Mouse (Mus musculus): ENCODE data around the gene Tulp1.
"Not testable (repeated sequence)": the region's sequence is repeated elsewhere in the genome, so short reads cannot be mapped to it uniquely, and the experiment has no call there.

The Tulp1 gene

DNA sequence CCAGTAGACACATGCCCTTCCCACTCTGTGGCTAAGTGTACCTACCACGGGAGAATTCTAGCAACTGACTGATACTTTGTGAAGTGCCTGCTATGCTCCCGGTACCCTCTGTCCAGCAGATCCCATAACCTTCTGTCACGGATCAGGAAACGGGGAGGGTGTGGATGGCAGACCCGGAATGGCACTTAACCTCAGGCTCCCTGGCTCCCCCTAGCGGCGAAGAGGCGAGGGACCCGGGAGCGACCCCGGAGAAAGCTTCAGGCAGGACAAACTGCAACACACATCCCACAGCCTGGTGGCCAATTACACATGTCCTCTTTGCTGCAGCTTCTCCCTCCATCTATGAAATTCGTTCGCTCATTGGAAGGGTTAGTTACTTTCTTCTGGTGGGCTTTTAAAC is 3.4 kb upstream of the Tulp1 start:
- peak; percentile 55 to 66 for DNase-seq (ENCODE audit: low spot score in 2 of 2)

DNA sequence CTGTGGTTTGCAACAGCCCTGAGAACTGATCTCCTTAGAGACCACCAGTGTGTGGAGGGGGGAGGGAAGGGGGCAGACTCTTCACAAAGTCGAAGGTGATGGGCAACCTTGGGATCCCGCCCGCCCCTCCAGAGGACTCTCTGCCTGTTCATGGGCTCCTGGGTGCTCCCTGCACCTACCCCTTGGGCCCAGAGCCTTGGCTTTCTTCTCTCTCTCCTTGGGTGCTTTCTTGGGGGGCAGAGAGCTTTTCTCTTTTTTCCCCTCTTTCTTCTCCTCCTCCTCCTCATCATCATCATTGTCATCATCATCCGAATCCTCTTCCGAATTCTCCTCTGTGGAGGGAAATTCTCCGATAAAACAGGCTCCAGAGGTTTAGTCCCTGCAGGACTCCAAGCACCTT is 1.5 kb downstream of the Tulp1 start:
- DNase-seq (ENCODE audit: low spot score in 2 of 2) = no peak

DNA sequence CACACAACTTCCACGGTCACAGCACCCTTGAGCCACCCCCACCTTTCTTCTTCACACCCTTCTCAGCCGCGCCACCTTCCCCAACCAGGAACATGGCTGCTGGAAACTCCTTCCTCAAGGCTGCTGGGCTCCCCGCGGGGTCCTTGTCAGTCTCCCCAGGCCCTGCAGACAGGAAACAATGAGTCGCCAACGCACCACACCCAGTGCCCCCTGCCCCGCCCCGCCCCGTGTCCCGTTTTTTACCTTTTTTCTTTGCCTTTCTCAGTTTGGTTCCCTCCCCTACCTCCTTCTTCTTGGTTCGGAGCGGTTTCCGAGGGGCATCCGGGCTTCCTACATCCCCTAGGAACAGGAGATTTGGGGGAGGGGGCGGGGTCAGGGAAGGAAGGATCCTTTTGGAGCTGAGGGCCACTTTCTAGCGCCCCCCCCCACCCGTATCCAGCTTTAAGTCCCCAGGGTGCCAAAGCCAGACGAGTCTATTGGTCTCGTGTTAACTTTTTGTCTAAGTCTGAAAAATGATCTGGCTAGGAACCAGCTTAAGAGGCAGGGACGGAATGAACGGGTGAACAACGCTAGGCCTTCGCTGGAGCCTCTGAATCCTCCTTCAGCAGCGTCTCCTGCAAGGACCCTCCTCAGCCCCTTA is 2.2 kb downstream of the Tulp1 start:
- DNase-seq (ENCODE audit: low spot score in 2 of 2) = peak; percentile 32 to 35

DNA sequence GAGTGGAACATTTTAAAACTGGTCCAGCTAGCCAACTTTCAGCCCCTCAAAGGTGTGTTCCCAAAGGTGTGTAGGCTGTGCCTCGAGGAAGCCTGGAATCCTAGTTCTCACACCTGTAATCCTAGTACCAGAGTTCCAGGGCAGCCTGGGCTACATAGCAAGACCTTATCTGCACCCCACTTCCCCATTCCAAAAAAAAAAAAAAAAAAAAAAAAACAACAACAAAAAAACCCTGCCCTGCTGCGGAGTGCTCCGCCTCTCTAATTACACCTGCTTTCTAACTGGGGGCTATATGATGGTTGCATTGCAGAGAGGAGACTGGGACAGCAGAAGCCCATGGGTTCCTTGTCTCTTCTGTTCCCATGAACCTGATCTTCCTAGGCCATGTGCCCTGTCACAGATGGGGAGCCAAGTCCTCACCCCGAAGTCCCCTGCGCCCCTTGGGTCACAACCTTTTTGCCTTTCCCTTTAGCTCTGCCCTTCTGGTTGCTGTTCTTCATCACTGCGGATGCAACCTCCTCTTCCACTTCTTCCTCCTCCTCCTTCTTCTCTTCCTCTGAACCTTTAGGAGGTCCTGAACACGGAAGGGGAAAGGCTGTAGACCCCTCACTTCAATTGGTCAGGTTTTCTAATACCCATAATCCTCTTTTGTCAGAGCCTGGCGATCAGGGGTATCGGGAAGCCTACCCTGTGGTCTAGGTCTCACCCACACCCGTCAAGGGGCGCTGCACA is 2.9 kb downstream of the Tulp1 start:
- DNase-seq (ENCODE audit: low spot score in 2 of 2) = no peak

DNA sequence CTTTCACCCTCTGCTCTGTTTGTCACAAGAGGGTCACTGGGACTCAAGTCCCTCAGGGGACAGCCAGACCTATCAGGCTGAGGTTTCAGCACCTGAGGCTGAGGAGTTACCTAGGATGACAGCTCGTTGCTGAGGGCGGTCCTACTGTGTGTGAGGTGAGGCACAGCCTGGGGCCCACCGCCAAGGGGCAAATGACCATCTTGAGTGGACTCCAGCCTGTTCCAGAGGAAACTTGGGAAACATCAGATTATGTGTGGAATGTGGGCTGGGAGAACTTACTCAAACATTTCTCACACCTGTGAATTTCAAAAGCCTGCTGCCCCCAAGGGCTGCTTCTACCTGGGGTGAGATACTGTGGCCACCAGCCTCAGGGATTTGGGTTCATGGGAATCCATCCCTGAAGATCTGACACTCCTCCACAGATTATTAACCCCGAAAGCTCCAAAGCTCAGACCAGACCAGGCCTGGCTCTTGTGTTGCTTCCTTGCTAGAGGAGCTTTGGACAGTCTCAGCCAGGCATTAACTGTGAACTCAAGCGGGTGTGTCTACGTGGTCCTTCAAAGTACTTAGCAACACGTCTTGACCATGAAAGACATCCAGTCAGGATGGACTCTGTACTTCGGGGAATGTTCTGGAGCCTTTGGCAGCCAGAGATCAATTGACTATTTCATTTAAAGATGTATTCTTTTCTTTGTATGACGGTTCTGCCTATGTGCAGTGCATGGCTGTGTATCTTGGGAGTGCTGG is 4.3 kb downstream of the Tulp1 start:
- no peak for DNase-seq (ENCODE audit: low spot score in 2 of 2)

DNA sequence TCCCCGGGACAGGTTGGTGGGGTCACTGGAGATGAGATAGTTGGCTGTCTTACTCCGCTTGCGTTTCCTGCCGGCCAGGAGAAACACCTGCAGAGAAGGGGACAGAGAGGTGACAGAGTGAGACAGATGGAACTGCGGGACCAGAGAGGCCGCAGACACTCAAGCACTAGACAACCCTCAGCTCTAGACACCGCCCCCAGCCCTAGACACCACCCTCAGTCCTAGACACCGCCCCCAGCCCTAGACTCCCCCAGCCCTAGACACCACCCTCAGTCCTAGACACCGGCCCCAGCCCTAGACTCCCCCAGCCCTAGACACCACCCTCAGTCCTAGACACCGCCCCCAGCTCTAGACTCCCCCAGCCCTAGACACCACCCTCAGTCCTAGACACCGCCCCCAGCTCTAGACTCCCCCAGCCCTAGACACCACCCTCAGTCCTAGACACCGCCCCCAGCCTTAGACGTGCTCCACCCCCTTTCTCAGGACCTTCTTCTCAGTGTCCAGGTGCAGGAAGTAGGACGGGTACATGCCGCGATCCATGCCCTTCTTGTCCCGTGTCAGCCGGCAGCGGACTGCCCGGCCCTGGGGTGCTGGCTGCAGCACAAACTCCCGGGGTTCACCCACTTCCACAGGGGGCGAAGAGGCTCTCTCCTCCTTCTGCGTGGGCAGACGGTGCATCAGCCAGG is 6.3 kb downstream of the Tulp1 start:
- DNase-seq (ENCODE audit: low spot score in 2 of 2) = not testable (repeated sequence)

DNA sequence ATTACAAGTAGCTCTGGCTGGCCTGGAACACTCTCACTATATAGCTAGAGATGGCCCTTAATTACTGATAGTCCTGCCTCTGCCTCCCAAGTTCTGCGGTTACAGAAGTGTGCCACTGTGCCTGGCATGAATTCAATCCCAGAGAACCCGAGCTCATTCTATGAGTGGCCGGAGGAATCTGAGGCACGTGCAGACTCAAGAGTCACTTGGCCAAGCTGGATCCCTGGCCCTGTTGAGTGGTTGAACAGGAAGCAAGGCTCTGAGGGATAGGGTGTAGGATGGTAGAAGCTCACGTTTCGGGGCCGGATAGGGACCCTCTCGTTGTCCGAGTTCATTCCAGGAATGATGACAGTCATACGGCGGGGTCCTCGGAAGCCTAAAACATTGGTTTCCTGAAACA is 9.2 kb downstream of the Tulp1 start:
- DNase-seq (ENCODE audit: low spot score in 2 of 2) = no peak

DNA sequence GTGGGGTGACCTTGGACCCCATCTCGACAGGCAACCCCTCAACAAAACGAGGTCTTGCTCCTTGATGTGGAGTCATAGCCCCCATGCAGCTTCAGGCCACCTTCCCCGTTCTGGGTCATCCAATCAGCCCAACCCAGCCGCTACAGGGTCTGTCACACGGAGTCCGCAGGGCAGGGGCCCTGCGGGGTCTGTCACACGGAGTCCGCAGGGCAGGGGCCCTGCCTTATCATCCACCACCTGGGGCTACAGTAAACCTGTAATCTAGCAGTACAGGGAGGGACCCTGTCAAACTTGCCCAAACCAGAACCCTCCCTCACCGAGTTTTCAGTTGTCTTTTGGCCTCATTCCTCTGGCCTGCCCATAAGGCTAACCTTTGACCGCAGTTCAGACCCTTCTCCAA is 13.0 kb downstream of the Tulp1 start:
- DNase-seq (ENCODE audit: low spot score in 2 of 2) = no peak

DNA sequence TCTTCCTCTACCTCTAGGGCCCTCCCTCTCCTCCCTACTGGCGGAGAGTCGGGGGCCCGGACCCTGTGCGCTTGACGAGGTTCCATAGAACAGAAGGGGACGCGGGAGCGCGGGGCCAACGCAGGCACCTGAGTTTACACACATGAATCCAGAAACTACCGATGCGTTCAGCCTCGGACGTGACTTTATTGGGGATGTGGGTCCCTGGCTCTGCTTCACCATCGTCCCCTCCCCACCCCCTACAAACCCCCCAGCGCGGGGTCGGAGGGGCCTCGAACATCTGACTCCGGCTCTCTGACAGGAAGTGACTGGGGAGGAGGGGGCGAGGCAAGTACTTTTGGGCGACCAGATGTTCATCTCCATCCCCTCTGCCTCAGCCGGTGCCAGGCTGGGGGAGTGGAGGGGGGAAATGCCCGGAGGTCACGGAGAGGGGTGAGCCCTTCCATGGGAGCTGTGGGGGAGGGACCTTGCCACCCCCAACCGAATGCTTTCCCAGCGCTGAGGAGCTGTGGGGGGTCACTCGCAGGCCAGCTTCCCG is 13.6 kb downstream of the Tulp1 start:
- no peak for DNase-seq (ENCODE audit: low spot score in 2 of 2)

DNA sequence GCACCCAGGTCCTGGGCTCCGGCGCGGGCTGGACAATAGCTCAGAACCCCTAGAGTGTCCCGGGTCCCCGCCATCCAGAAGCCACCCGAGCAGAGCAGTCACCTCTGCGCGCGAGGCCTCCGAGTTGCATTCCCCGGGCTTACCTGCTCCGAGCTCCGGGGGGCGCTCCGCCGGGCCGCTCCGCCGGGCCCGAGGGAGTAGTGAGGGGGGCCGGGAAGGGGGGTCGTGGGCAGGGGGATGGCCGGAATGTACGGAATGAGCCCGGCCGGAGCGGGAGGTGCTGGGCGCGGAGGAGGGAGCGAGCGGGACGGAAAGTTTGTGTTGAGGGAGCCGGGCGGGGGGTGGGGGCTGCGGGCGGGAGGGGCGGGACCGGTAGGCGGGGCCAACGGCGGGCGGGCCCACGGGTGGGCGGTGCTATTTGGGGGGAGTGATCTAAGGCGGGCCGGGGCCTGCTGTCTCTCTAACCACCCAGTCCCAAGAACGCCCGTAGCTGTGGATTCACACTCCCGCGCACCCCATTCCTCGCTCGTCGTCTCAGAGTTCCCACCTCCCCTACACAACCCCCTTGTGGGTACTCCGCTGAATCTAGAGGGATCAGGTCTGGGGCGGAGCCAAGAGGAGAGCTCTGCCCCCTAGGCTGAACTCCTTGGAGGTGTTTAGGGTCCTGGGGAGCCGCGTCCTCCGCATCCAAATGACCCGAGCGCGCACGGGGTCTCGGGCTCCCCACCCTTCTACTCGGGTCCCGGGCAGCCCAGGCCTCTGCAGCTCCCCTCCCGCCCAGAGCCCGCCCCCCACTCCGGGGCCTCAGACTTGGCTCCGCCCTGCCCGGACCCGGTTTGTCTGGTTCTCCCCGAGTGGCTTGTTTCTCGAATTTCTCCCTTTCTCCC is 14.3 kb downstream of the Tulp1 start, which contains the start of gene Tead3:
Gene Tead3 (minus strand): TSS at position 352 of the 887 bp plus-strand sequence.
- DNase-seq (ENCODE audit: low spot score in 2 of 2) = peak in 1 of 2 experiments; percentile 43

DNA sequence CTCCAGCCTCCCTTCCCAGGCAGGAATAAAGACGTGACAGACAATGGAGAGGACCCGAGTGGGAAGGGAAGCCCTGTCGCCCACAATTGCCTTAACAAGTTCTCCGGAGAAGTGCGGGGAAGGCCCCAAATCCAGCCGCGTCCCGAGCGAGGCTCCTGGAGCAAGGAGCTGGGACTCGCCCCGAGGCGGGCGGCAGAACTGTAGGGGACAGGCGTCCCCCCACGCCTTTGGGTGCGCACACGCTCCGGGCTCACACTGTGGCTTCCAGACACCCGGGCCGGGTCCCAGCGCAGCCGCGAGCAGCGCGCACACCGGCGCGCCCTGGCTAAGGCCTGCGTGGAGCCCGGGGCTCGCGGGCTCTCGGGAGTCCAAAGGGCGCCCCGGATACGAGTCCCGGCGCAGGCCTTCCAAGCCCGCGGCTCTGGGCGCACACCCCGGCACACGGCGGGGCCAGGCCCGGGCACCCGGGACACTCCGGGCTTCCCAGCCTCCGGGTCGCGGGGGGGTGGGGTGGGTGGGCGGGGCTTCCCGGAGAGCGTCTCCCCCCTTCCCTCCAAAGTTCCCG is 15.0 kb downstream of the Tulp1 start:
- no peak for DNase-seq (ENCODE audit: low spot score in 2 of 2)

DNA sequence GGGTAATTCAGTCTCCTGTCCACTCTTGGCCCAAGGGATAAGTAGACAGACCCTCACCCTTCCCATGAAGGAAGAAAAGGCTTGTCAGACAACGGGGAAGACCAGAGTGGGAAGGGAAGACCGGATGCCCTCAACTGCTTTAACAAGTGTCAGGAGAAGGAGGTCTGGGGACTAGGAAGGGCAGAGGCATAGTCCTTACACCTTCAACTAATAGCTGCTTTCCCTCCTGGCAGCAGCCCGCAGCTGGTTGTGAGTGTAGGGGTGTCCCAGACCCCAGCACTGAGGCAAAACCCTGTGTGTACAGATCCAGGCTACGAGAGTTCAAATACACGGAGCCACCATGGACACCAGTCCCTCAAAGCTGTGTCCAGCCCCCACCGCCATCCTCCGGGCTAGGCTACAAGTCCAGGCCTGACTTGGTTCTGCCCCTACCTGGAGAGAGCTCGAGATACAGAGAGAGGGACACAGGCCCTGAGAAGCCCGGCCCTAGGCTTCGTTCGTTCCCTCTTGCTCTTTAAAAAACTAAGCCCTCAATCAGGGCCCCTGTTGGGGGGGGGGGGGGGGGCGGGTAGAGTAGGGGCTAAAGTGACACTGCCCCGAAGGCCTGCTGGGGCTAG is 15.7 kb downstream of the Tulp1 start:
- no peak for DNase-seq (ENCODE audit: low spot score in 2 of 2)

DNA sequence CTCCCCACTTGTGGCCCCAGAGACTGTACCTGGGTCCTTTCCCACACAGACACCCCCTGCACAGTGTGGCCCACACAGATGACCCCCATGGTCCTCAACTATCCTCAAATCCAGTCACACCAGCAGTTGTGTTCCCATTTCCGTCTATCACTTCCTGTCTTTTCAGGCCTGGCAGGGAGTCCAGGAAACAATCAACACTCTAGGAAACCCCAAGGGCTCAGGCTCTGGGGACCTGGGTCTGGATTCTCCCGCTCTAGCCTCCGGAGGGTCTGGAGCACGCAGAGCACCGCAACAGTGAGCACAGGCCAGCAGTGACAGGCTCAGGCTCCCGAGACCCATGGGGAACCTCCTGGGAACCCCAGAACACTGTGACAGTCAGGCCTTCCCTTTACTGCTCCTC is 16.8 kb downstream of the Tulp1 start:
- no peak for DNase-seq (ENCODE audit: low spot score in 2 of 2)

DNA sequence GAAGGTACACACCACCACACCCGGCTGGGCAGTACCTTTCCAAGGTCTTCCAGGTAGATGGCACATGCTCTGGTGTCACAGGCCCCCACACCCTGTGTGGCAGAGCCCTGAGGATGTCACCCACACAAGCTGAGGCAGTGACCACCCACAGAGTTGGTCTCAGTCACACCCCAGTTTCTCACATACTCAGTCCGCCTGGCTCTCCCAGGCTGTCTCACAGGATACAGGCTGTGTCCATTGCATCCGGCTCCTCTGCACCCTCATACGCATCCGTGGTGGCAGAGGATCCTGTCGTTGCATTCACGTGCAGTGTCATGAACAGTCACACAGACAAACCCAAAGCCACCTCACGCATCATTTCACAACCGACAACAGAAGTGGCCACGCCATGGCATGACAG is 17.7 kb downstream of the Tulp1 start:
- no peak for DNase-seq (ENCODE audit: low spot score in 2 of 2)

DNA sequence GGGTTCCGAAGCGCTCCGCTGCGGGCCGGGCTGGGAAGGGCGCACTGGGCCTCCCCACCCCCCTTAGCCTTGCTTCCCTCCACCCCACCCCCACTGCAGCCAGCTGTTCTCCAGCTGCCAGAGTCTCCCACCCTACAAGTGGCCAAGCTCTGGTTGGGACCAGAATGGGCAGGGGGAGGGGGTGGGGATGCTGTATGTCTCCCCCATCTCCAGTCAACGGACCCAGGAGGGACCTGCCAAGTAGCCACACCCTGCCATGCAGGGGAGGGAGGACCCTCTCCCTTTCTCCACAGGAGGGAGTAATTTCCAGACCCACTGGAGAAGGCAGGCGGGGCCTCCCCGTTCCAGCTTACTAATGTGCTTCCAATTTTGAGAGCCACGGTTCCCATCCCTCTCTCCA is 19.1 kb downstream of the Tulp1 start:
- DNase-seq (ENCODE audit: low spot score in 2 of 2) = no peak

DNA sequence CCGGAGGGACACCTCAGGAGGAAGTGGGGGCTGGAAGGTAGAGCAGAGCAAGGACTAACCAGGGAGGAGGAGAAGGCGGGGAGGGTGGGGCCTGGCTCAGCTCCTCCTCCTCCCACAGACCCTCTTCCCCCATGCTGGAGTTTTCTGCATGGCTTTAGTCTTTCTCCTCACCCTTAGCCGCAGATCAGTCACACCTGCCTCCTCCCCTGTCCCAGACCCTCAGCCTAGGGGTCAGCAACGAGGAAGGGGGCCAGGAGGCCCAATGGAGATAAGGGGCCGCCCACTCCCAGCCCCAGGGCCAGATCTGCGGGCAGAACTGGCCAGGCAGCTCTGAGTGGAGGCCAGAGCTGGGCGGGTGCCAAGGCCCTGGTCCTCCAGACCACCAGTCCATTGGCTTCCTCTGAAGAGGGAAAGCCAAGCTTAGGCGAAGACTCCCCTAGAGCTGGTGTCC is 19.7 kb downstream of the Tulp1 start:
- DNase-seq (ENCODE audit: low spot score in 2 of 2) = no peak

DNA sequence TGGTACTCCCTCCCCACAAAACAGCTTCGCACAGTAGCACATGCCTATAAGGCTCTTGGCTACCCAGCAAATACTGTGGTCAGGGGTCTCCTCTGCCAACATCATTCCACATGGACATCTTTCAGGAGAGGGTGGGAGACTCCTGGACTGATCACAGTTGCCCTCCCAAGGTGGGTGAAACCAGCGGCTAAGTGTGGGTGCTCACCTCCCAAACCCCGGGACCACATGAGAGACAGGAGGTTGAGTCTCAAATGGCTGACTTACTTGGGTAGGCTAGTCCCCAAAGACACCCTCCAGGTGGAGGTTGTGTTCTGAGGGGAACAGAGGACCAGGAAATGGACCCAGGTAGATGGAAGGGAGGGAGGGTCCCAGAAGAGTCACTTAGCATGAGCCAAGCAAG is 20.4 kb downstream of the Tulp1 start:
- DNase-seq (ENCODE audit: low spot score in 2 of 2) = no peak

DNA sequence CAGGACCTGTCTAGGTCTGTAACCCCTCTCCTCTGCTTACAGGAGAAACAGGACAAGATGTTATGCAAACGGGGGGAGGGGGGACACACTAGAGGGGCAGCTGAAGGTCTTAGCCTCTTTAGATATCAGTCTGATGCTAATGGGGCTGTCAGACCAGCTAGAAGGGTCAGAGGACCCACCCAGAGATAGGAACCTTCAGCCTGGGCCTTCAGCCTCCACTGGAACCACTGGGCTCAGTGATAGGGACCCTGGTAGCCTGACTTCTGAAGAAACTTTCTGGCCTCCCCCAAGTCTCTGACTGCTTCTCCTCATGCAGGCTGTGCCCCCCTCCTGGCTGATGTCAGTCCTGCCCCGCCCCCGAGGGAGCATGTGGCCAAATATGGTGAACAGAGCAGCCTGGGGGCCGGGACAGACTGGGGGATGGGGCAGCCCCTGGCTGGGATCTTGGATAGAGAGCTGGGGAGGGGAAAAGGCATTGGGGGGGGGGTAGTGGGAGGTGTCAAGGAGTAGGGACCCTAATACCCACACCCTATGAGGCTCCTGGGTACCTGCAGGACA is 20.9 kb downstream of the Tulp1 start:
- no peak for DNase-seq (ENCODE audit: low spot score in 2 of 2)

DNA sequence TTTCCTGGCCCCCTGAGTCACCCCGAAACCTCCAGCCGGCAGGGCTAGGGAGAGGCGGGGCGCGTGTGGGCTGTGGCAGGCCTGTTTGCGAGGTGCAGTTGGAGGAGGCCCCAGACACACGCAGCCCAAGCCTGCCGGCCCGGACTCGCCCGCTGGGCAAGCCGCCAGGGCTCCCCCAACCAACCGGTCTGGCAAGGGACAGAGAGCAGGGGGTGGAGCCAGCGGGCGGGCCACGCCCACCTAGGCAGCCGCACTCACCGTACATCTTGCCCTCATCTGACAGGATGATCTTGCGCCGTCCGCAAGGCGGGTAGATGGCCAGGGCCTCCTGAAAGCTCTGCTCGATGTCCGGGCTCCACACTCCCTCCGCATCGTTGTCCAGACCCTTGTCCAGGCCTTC is 23.9 kb downstream of the Tulp1 start:
- DNase-seq (ENCODE audit: low spot score in 2 of 2) = peak; percentile 63 to 73

DNA sequence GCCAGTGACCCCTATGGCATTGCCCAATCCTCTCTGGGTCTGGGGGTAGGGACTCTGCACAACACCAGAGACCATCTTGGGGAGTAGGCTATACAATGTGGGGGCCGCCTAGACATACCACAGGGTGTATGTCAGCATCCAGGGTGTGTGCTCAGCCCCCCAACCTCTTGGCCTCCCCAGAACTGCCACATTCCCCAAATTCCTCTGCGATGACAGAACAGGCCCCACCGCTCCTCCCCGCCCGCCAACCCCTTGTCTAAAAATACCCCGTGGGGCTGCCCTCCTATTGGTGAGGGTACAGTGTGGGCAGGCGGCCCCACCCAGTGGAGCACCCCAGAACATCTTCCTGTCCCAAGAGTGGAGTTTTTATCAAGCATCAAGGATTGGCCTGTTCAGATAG is 24.4 kb downstream of the Tulp1 start:
- DNase-seq (ENCODE audit: low spot score in 2 of 2) = no peak

Measured in natural killer cell, adult 2 months (primary cell).